Mouse (Mus musculus): ENCODE measurements around the gene Mbd4. TPM values are rescaled to one million over a fixed set of nuclear protein-coding genes. Genes with fewer than 3 reads are reported as not detected.

Mbd4 gene
- polyA plus RNA-seq (2015; fragmentation: Nextera tagmentation; extraction: Ambion mirVana): 22.4 and 23.5 TPM in 2 replicates

DNA sequence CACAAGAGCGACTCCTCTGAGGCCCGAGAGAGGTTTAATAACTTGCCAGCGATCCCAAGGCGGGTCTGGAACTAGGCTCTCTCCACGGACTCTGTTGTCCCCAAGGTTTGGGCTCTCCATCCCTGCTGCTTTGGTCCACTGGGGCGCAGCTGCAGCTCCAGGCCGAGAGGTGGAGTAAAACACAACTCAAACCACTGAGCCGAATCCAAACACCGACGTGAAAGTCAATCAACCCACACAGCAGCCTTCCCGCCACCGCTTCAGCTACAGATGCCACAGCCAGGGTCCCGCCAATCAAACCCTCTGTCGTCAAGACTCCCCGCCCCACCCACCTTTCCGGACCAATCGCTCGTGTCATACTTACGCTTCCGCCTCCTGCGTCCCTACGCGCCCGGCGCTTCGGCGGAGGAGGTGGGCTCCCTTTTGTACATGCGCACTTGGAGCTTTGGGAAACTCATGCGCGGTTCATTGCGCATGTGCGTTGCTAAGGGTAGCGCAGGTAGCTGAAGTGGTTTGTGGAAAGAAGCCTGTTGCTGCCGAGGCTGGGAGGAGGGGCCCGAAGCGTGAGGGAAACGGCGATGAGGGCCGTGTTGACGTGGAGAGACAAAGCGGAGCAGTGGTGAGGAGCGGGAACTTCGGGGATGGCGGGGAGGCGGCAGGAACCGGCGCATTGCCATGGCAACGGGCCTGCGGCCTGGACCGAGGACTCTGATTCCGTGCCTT, at the start of gene Mbd4, which contains the start of gene Ift122:
Gene Mbd4 (minus strand): TSS at position 281 of the 723 bp plus-strand sequence.
Gene Ift122 (plus strand): TSS at position 380 of the 723 bp plus-strand sequence.
- Histone ChIP-seq H3K9ac (ENCODE audit: low read length) (peak within 1 kb of the TSS; percentile 79), H3K4me1 (replicated peaks; ENCODE audit: control insufficient read depth, insufficient read depth, low read length) (peaks cover 22% of the 10 kb centered on the region), H3K27ac (ENCODE audit: low read length) (peak within 1 kb of the TSS; percentile 93), H3K27me3 (ENCODE audit: control insufficient read depth, insufficient read depth, low read depth, low read length) (no peaks in the 10 kb centered on the region), H3K4me2 (ENCODE audit: low read depth, low read length) (peak within 1 kb of the TSS; percentile 83), H3K4me3 (ENCODE audit: low read length) (peak within 1 kb of the TSS; percentile 70), H3K36me3 (ENCODE audit: control insufficient read depth, insufficient read depth, low read length) (no peaks in the 10 kb centered on the region), H3K9me3 (ENCODE audit: control insufficient read depth, low read length) (no peaks in the 10 kb centered on the region)
- peak; percentile 99 for ATAC-seq (ENCODE audit: low read depth)
- under 1% methylated on average over 51 of the region's 51 CpGs for WGBS

DNA sequence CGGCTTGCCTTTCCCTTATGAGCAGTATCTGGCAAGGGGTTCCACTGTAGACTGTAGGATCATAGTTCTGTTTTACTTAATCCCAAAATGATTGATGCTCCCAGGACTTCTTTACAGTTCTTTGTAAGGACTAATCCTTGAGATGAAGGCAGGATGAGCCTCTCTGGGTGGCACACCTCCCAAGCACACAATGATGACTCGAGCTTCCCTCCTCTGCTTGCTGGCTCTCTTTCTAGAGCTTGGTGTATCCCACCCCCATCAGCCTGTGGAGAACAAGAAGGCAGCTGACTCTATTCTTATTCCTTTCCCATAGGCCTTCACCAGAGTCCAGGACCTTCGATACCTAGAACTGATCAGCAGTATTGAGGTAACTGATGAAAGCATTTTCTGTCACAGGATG, 49.4 kb upstream of the Mbd4 start:
- H3K27ac ChIP-seq (ENCODE audit: low read length): no peak overlapping the region

DNA sequence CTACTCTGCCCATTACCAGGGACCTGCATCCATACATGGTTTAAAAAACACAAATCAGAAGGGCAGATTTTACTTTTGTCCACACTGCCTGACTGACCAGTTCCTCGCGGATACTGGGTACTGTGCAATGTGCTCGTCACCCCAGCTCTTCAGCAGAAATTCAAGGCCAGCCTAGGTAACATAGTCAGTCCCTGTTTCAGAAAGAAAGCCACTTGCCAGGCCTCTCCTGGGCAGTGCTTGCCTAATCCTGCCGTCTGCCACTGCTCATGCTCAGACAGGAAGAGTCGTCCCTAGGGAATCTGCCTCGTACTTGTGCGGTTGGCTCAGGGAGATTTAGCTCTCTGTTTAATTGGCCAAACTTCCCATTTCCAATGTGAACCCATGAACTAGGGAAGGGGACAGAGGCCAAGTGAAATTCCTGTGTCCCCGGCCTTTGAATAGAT, 48.3 kb upstream of the Mbd4 start:
- Histone ChIP-seq H3K4me2 (ENCODE audit: low read depth, low read length) (no peak overlapping the region), H3K9me3 (ENCODE audit: control insufficient read depth, low read length) (no peaks in the 10 kb centered on the region), H3K4me3 (ENCODE audit: low read length) (no peak overlapping the region), H3K27ac (ENCODE audit: low read length) (peak overlapping the region; percentile 23), H3K4me1 (replicated peaks; ENCODE audit: control insufficient read depth, insufficient read depth, low read length) (peaks cover 21% of the 10 kb centered on the region), H3K27me3 (ENCODE audit: control insufficient read depth, insufficient read depth, low read depth, low read length) (no peaks in the 10 kb centered on the region), H3K36me3 (ENCODE audit: control insufficient read depth, insufficient read depth, low read length) (no peaks in the 10 kb centered on the region), H3K9ac (ENCODE audit: low read length) (no peak overlapping the region)
- 69% methylated on average over 8 of the region's 8 CpGs for WGBS
- peak; percentile 45 for ATAC-seq (ENCODE audit: low read depth)

More for the DNA sequence above, 49.4 kb upstream of the Mbd4 start:
- Histone ChIP-seq H3K4me3 (ENCODE audit: low read length) (no peak overlapping the region), H3K9ac (ENCODE audit: low read length) (no peak overlapping the region), H3K9me3 (ENCODE audit: control insufficient read depth, low read length) (no peaks in the 10 kb centered on the region), H3K27me3 (ENCODE audit: control insufficient read depth, insufficient read depth, low read depth, low read length) (no peaks in the 10 kb centered on the region), H3K4me2 (ENCODE audit: low read depth, low read length) (no peak overlapping the region), H3K36me3 (ENCODE audit: control insufficient read depth, insufficient read depth, low read length) (peaks cover 5% of the 10 kb centered on the region), H3K4me1 (replicated peaks; ENCODE audit: control insufficient read depth, insufficient read depth, low read length) (peaks cover 15% of the 10 kb centered on the region)
- ATAC-seq (ENCODE audit: low read depth): no peak
- WGBS: 82% methylated on average over 3 of the region's 3 CpGs

DNA sequence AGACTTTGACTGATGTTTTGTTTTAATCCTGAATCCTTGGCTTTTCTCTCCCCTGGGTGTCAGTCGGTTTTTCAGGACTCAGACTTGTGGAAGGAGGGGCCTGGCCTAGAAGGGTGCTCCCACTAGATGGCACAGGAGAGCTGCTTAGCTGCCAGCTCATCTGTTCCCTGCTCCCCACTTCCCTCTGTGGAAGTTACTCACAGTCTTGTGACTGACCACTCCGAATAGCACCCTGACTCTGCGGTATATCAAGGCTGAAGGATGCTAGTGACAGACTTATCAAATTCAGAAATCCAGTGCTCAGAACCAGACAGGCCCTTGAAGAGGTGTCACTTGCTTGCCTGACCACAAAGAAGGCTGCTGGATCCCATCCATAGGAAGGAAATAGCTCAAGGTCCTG, 47.9 kb upstream of the Mbd4 start:
- Histone ChIP-seq H3K27ac (ENCODE audit: low read length) (peak overlapping the region; percentile 23), H3K4me3 (ENCODE audit: low read length) (no peak overlapping the region), H3K9me3 (ENCODE audit: control insufficient read depth, low read length) (no peaks in the 10 kb centered on the region), H3K4me2 (ENCODE audit: low read depth, low read length) (no peak overlapping the region), H3K36me3 (ENCODE audit: control insufficient read depth, insufficient read depth, low read length) (no peaks in the 10 kb centered on the region), H3K27me3 (ENCODE audit: control insufficient read depth, insufficient read depth, low read depth, low read length) (no peaks in the 10 kb centered on the region), H3K9ac (ENCODE audit: low read length) (no peak overlapping the region), H3K4me1 (replicated peaks; ENCODE audit: control insufficient read depth, insufficient read depth, low read length) (peaks cover 22% of the 10 kb centered on the region)
- WGBS: 7% methylated on average over 3 of the region's 3 CpGs
- ATAC-seq (ENCODE audit: low read depth): peak; percentile 79

DNA sequence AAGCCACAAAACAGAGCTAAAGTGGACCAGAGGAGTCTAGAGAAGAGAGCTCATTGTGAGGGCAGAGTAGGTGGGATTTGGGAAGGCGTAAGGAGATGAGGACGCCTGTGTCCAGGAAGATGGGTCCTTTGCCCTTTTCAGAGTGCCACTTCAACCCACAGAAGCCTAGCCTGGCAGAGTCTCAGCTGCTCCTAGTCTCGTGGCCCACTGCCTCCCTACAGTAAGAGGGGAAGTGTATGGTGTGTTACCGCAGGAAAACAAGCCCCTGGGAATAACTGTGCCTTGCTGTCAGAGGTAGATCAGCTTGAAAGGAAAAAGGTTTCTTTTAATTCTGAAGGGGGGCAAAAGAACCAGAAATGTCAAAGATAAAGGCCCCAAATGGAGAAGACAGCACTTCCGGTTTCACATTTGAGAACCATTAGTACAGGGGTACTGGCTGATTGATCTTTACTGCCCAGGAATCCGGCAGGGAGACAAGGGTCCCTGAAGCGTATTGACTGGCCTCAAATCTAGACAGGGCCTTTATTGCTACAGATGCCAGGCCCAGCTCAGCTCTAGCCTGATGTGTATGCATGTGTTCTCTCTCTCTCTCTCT, 44.9 kb upstream of the Mbd4 start:
- no peaks in the 10 kb centered on the region for H3K27me3 ChIP-seq (ENCODE audit: control insufficient read depth, insufficient read depth, low read depth, low read length)
- H3K27ac ChIP-seq (ENCODE audit: low read length): no peak overlapping the region
- H3K4me2 ChIP-seq (ENCODE audit: low read depth, low read length): no peak overlapping the region
- no peaks in the 10 kb centered on the region for H3K36me3 ChIP-seq (ENCODE audit: control insufficient read depth, insufficient read depth, low read length)
- no peak overlapping the region for H3K4me3 ChIP-seq (ENCODE audit: low read length)
- H3K9ac ChIP-seq (ENCODE audit: low read length): no peak overlapping the region
- H3K4me1 ChIP-seq (replicated peaks; ENCODE audit: control insufficient read depth, insufficient read depth, low read length): peaks cover 13% of the 10 kb centered on the region
- no peaks in the 10 kb centered on the region for H3K9me3 ChIP-seq (ENCODE audit: control insufficient read depth, low read length)
- ATAC-seq (ENCODE audit: low read depth): no peak
- WGBS: 79% methylated on average over 7 of the region's 7 CpGs

DNA sequence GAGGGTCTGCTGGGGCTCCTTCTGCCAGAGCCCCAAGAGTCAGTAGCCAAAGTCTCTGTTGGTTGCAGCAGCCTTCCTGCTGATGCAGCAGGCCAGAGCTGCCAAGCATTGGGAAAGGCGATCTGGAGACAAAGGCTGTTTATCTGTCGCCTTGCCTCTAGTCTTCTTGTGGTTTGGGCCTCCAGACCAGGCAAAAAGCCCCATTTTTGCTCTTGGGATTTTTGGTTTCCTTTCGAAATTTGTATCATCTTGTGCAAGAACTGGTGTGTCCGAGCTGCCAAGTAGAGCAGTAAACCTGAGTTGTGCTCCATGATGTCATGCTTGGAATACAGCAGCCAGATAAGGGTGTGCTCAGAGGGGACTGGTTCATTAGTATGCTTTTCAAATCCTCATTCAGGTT, 43.9 kb upstream of the Mbd4 start:
- Histone ChIP-seq H3K4me3 (ENCODE audit: low read length) (no peak overlapping the region), H3K9ac (ENCODE audit: low read length) (0 out of 2 replicates have a peak overlapping the region, but pooled peaks have one; percentile 21), H3K36me3 (ENCODE audit: control insufficient read depth, insufficient read depth, low read length) (no peaks in the 10 kb centered on the region), H3K4me2 (ENCODE audit: low read depth, low read length) (no peak overlapping the region), H3K4me1 (replicated peaks; ENCODE audit: control insufficient read depth, insufficient read depth, low read length) (peaks cover 18% of the 10 kb centered on the region), H3K9me3 (ENCODE audit: control insufficient read depth, low read length) (no peaks in the 10 kb centered on the region), H3K27me3 (ENCODE audit: control insufficient read depth, insufficient read depth, low read depth, low read length) (no peaks in the 10 kb centered on the region), H3K27ac (ENCODE audit: low read length) (peak overlapping the region; percentile 73)
- WGBS: 57% methylated on average over 4 of the region's 4 CpGs
- ATAC-seq (ENCODE audit: low read depth): peak; percentile 42; the same call in 1 of the 2 replicates

DNA sequence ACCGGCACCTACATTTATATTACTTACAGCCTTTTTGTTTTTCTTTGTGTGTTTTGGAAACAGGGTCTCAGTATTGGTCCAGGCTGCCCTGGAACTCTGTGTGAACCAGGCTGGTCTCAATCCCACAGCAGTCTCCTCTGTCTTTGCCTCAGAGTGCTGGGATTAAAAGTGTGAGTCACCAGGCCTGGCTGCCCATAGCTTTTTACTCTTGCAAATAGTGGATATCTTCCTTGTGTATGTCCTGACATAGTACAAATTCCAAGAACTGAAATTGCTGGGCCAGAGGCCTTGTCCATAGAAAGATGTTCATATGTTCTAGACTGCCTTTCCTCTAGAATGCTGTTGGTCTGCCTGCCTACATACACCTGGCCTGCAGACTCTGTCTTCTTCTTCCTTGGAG, 43.2 kb upstream of the Mbd4 start:
- no peak for ATAC-seq (ENCODE audit: low read depth)
- Histone ChIP-seq H3K36me3 (ENCODE audit: control insufficient read depth, insufficient read depth, low read length) (no peaks in the 10 kb centered on the region), H3K4me3 (ENCODE audit: low read length) (no peak overlapping the region), H3K9ac (ENCODE audit: low read length) (no peak overlapping the region), H3K4me1 (replicated peaks; ENCODE audit: control insufficient read depth, insufficient read depth, low read length) (peaks cover 23% of the 10 kb centered on the region), H3K27me3 (ENCODE audit: control insufficient read depth, insufficient read depth, low read depth, low read length) (no peaks in the 10 kb centered on the region), H3K27ac (ENCODE audit: low read length) (peak overlapping the region; percentile 73; the same call in 1 of the 2 replicates), H3K9me3 (ENCODE audit: control insufficient read depth, low read length) (no peaks in the 10 kb centered on the region), H3K4me2 (ENCODE audit: low read depth, low read length) (no peak overlapping the region)
- WGBS: 68% methylated on average over 1 of the region's 1 CpGs

DNA sequence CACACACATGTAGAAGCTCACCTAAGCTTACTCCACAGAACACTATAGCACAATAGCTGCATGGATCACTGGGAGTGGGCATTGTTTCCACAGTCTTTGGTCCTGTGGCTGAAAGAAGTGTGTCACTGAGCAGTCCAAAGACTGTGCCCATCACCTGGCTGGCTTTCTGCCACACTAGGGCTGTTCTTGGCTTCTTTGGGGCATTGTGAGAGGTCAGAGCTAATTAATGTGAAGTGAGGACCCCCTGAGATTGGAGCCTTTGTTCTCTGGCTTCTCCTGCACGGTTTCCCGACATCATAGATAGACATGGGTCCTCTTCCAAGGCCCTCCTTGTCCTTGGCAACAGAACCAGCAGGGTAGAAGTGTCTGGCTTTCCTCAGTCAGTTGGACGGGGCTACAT, 39.2 kb upstream of the Mbd4 start:
- ATAC-seq (ENCODE audit: low read depth): no peak
- WGBS: 67% methylated on average over 3 of the region's 3 CpGs
- Histone ChIP-seq H3K4me1 (replicated peaks; ENCODE audit: control insufficient read depth, insufficient read depth, low read length) (peaks cover 33% of the 10 kb centered on the region), H3K4me2 (ENCODE audit: low read depth, low read length) (no peak overlapping the region), H3K9ac (ENCODE audit: low read length) (no peak overlapping the region), H3K27me3 (ENCODE audit: control insufficient read depth, insufficient read depth, low read depth, low read length) (no peaks in the 10 kb centered on the region), H3K27ac (ENCODE audit: low read length) (peak overlapping the region; percentile 68), H3K36me3 (ENCODE audit: control insufficient read depth, insufficient read depth, low read length) (peaks cover 11% of the 10 kb centered on the region), H3K4me3 (ENCODE audit: low read length) (no peak overlapping the region), H3K9me3 (ENCODE audit: control insufficient read depth, low read length) (peaks cover 5% of the 10 kb centered on the region; the same call in 1 of the 2 replicates)

DNA sequence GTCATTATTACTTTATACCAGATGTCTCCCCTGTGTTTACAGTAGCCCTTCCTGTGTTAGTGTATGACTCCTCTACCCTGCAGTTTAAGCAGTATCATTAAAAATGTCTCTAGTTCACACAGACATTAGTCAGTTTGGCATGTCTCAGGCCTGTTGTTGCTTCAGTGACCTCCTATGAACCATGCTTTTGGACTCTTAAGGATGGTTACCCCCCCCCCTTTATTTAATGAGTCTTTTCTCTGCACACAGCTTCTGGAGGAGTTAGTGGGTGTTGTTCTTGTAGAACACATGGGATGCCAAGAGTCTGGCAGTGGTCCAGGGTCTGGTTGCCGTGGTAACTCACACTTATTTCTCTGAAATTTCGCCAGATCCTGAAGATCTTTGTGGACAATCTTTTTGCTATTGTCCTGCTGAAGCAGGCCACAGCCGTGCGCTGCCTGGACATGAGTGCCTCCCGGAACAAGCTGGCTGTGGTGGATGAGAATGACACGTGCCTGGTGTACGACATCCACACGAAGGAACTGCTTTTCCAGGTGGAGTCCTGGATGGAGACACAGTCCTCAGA, 38.4 kb upstream of the Mbd4 start:
- Histone ChIP-seq H3K4me2 (ENCODE audit: low read depth, low read length) (no peak overlapping the region), H3K9ac (ENCODE audit: low read length) (peak overlapping the region; percentile 48), H3K27ac (ENCODE audit: low read length) (peak overlapping the region; percentile 68), H3K4me1 (replicated peaks; ENCODE audit: control insufficient read depth, insufficient read depth, low read length) (peaks cover 29% of the 10 kb centered on the region), H3K36me3 (ENCODE audit: control insufficient read depth, insufficient read depth, low read length) (peaks cover 14% of the 10 kb centered on the region), H3K4me3 (ENCODE audit: low read length) (no peak overlapping the region), H3K27me3 (ENCODE audit: control insufficient read depth, insufficient read depth, low read depth, low read length) (no peaks in the 10 kb centered on the region), H3K9me3 (ENCODE audit: control insufficient read depth, low read length) (peaks cover 5% of the 10 kb centered on the region; the same call in 1 of the 2 replicates)
- WGBS: 28% methylated on average over 8 of the region's 8 CpGs
- peak; percentile 92 for ATAC-seq (ENCODE audit: low read depth)
